Mouse (Mus musculus): ENCODE measurements around the gene Kcne1. TPM values are rescaled to one million over a fixed set of nuclear protein-coding genes. Genes with fewer than 3 reads are reported as not detected.

The Kcne1 gene
- polyA plus RNA-seq (2015; fragmentation: Nextera tagmentation; extraction: Ambion mirVana) = 0.25 TPM in 1 of 2 replicates, not detected in the other

DNA sequence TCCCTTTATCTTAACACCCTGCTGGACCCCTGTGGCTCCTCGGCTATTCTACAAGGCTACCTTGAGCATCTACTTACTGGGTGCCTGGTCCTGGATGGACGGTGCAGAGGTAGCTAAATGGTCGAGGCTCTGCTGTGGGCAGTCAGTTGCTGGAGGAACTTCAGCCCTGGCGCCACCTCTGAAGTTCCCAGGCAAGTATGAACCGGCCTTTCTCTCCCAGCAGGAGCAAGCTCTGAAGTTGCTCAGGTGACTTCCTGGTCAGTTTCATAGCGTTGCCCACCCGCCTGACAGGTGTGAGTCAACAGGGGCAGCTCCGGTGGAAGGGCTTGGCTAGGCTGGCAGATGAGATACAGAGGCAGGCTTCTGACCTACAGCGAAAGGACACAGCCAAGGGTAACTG lies at the start of gene Kcne1:
Kcne1 (minus strand) TSS at position 240 of the 400 bp plus-strand sequence.
- no peak within 1 kb of the TSS for H3K27ac ChIP-seq
- no peak within 1 kb of the TSS for H3K4me3 ChIP-seq (replicated peaks)
- WGBS = 36% methylated on average over 9 of the region's 9 CpGs
- H3K36me3 ChIP-seq = no peaks in the 10 kb centered on the region
- H3K27me3 ChIP-seq (replicated peaks) = no peaks in the 10 kb centered on the region
- H3K9ac ChIP-seq = no peak within 1 kb of the TSS
- no peaks in the 10 kb centered on the region for H3K9me3 ChIP-seq
- H3K4me2 ChIP-seq (replicated peaks) = 0 out of 2 replicates have a peak within 1 kb of the TSS, but pooled peaks have one; percentile 22
- no peak; the same call in 1 of the 2 replicates for ATAC-seq
- H3K4me1 ChIP-seq (replicated peaks) = peaks cover 11% of the 10 kb centered on the region; the same call in 1 of the 2 replicates

DNA sequence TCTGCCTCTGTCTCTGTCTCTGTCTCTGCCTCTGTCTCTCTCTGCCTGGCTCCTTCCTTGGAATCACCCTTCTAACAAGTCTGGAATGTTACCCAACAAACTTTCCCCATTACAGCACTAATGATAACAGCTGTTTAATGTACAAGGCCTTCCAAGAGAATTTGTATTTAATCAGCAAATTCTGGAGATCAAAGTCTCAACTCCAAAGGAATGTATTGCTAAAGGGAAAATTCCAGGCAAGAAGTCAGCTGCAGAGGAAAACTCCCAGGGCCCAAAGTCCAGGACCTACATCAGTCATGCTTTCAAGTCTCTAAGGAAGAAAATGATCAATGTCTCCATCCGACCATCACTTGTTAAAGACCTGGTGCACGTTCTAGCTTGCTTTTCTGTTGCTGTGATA lies 48.6 kb upstream of the Kcne1 start:
- Histone ChIP-seq H3K4me2 (replicated peaks) (no peak overlapping the region), H3K4me1 (replicated peaks) (peaks cover 20% of the 10 kb centered on the region), H3K9ac (no peak overlapping the region), H3K36me3 (no peaks in the 10 kb centered on the region), H3K27ac (peak overlapping the region; percentile 44; the same call in 1 of the 2 replicates), H3K9me3 (no peaks in the 10 kb centered on the region), H3K27me3 (replicated peaks) (no peaks in the 10 kb centered on the region), H3K4me3 (replicated peaks) (no peak overlapping the region)
- WGBS = 49% methylated on average over 2 of the region's 2 CpGs
- peak; percentile 70 for ATAC-seq

DNA sequence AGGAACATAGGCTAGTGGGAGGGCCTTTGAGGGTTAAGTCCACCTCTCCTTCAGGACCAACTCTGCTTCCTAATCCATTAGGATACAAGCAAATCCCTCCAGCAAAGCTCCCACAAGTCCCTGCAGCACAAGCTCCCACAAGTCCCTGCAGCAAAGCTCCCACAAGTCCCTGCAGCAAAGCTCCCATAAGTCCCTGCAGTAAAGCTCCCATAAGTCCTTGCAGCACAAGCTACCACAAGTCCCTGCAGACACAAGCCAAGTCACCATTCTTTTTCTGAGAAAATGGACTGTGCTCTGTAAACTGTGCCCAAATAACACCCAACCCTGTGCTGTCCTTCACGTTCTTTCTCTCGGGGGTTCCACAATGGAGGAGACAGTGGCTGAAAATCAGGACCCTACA lies 44.9 kb upstream of the Kcne1 start:
- WGBS = 87% methylated on average over 2 of the region's 2 CpGs

DNA sequence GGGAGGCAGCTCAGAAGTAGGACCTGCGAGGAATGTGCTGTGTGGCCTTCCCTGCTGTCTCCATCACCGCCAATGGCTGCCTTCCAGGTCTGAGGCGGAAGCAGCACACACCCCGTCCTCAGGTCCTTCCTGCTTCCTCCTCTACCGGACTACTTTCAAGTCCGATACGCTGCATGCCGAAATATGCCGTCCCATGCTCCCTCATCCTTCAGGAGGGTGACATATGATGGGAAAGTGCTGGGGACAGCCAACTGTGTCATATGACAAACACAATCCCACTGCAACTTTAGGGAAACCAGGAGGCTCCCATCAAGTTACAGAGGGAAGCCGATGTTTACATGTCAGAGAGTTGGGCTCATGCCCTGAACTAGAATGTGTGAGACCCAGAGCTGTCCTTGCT lies 43.8 kb upstream of the Kcne1 start:
- no peak for ATAC-seq
- 56% methylated on average over 10 of the region's 10 CpGs for WGBS
- no peak overlapping the region for H3K27ac ChIP-seq
- peaks cover 38% of the 10 kb centered on the region for H3K4me1 ChIP-seq (replicated peaks)
- H3K4me2 ChIP-seq (replicated peaks) = peak overlapping the region; percentile 30
- H3K9me3 ChIP-seq = no peaks in the 10 kb centered on the region
- H3K4me3 ChIP-seq (replicated peaks) = no peak overlapping the region
- no peaks in the 10 kb centered on the region for H3K27me3 ChIP-seq (replicated peaks)
- no peaks in the 10 kb centered on the region for H3K36me3 ChIP-seq
- no peak overlapping the region for H3K9ac ChIP-seq

More for the DNA sequence above, 44.9 kb upstream of the Kcne1 start:
- no peak overlapping the region for H3K27ac ChIP-seq
- no peaks in the 10 kb centered on the region for H3K27me3 ChIP-seq (replicated peaks)
- H3K4me3 ChIP-seq (replicated peaks) = no peak overlapping the region
- no peak for ATAC-seq
- H3K4me1 ChIP-seq (replicated peaks) = peaks cover 37% of the 10 kb centered on the region
- H3K36me3 ChIP-seq = no peaks in the 10 kb centered on the region
- no peak overlapping the region for H3K9ac ChIP-seq
- no peak overlapping the region for H3K4me2 ChIP-seq (replicated peaks)
- no peaks in the 10 kb centered on the region for H3K9me3 ChIP-seq

DNA sequence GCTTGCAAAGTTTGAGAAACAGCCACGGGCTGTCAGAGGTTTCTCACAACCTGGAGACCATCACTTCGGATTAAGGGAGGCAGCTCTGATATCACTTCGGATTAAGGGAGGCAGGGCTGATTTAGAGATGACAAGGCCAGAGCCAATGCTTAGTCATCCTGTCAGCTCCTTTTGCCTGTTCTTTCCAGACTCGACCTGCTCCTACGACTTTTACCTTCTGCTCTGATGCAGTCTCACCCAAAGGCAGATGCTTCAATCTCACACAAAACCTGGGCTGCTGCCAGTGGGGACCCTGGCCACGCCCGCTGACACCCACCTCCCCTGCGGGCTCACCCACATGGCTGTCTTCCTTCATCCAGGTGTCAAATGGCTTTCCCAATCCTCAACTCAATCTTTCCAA lies 42.9 kb upstream of the Kcne1 start:
- Histone ChIP-seq H3K36me3 (no peaks in the 10 kb centered on the region), H3K4me3 (replicated peaks) (no peak overlapping the region), H3K4me1 (replicated peaks) (peaks cover 42% of the 10 kb centered on the region), H3K27ac (peak overlapping the region; percentile 41; the same call in 1 of the 2 replicates), H3K27me3 (replicated peaks) (no peaks in the 10 kb centered on the region), H3K9me3 (no peaks in the 10 kb centered on the region), H3K9ac (no peak overlapping the region), H3K4me2 (replicated peaks) (no peak overlapping the region)
- no peak for ATAC-seq
- 39% methylated on average over 8 of the region's 8 CpGs for WGBS

DNA sequence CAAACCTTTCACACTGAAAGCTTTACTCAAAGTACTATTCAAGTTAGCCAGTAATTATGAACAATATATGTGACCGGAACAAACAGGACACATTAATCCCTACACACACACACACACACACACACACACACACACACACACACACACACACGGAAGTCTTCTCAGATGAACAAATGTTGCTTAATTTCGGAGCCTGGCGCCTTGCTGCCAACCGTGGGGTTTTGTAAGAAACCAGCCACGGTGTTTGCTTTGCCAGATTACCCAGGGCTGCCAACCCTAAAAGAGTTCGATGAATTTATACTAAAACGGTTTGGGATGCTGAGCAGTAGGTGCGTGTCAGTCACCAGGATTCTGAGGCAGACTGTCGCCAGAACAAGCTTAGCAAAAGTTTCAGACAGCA lies 41.9 kb upstream of the Kcne1 start:
- Histone ChIP-seq H3K9ac (no peak overlapping the region), H3K27ac (no peak overlapping the region), H3K9me3 (no peaks in the 10 kb centered on the region), H3K4me2 (replicated peaks) (no peak overlapping the region), H3K27me3 (replicated peaks) (no peaks in the 10 kb centered on the region), H3K4me1 (replicated peaks) (peaks cover 42% of the 10 kb centered on the region), H3K4me3 (replicated peaks) (no peak overlapping the region), H3K36me3 (no peaks in the 10 kb centered on the region)
- no peak for ATAC-seq
- WGBS = 66% methylated on average over 10 of the region's 10 CpGs

DNA sequence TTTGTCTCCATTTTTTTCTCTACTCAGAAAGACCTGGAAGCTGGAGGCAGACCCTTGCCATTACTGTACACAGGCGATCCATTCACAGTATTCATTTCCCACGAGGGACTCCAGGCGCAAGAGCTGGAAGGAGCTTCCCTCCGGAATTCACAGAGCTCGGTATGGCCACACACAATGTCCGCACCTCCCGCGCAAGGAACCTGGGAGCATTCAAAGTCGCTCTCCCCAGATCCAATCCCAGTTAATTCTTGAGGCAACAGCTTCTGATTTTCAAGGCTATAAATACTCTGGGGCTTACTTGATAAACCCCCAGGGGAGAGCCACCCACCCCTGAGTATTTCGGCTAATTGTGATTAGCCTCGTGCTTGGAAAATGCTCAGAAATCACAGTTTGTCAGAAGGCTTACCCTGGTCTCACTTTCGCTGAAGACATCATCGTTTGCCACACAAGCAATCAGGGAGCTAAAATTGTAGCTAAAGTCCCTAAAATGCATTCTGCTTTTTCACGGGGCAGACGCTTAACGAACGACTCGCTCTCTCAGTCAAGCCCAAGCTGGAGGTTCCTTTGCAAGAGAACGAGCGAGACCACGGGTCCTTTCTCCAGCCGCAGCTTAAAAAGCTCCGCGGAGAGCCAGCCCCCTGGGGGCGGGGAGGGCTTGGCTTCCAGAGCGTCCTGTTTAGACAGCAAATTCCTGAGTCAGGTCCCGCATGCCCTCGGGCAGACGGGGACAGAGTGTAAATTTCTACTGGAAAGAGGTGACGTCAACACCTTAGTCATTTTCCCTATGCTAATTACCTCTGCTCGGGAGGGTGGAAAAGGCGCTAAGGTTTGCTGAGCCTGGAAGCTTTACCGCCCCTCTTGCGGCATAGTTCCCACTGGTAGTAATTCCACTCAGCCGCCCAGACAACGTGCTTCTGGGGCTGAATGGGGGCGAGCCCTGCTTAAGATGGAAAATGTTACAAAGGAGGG lies 40.5 kb upstream of the Kcne1 start:
- no peaks in the 10 kb centered on the region for H3K9me3 ChIP-seq
- peak overlapping the region; percentile 36 for H3K4me3 ChIP-seq (replicated peaks)
- peak overlapping the region; percentile 83 for H3K27ac ChIP-seq
- 0 out of 2 replicates have a peak, but pooled peaks cover 4% of the 10 kb centered on the region for H3K36me3 ChIP-seq
- under 1% methylated on average over 37 of the region's 37 CpGs for WGBS
- H3K4me1 ChIP-seq (replicated peaks) = peaks cover 42% of the 10 kb centered on the region
- H3K9ac ChIP-seq = peak overlapping the region; percentile 50
- no peaks in the 10 kb centered on the region for H3K27me3 ChIP-seq (replicated peaks)
- ATAC-seq = peak; percentile 88
- H3K4me2 ChIP-seq (replicated peaks) = peak overlapping the region; percentile 79

DNA sequence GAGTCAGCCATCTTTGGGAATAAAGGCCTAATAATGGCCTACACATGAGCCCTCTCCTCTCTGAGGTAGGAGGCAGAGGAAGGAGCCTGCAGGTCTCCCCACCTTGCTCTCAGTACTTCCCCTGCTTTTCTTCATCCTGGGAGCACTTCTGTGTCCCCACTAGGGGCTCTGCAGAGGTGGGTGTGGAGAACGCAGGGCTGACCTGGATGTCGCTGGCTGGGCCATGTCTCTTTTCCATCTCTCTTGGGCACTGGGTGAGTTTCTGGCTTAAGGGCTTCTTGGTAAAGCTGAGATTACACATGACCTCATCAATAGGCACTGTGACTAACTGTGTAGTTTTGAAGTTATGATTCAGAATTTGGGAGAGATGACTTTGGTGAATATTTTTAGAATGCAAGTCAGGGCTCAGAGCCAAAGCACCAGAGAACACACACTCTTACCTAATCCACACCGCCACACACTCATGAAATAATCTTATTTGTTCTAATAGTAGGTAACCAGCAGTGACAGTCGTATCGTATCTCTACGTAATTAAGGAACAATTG lies 39.4 kb upstream of the Kcne1 start:
- H3K4me1 ChIP-seq (replicated peaks) = peaks cover 42% of the 10 kb centered on the region
- no peaks in the 10 kb centered on the region for H3K9me3 ChIP-seq
- ATAC-seq = peak; percentile 14; the same call in 1 of the 2 replicates
- peak overlapping the region; percentile 36; the same call in 1 of the 2 replicates for H3K4me3 ChIP-seq (replicated peaks)
- H3K9ac ChIP-seq = 0 out of 2 replicates have a peak overlapping the region, but pooled peaks have one; percentile 18
- H3K27ac ChIP-seq = peak overlapping the region; percentile 82; the same call in 1 of the 2 replicates
- 55% methylated on average over 6 of the region's 6 CpGs for WGBS
- peaks cover 9% of the 10 kb centered on the region; the same call in 1 of the 2 replicates for H3K36me3 ChIP-seq
- peak overlapping the region; percentile 79 for H3K4me2 ChIP-seq (replicated peaks)
- H3K27me3 ChIP-seq (replicated peaks) = no peaks in the 10 kb centered on the region

DNA sequence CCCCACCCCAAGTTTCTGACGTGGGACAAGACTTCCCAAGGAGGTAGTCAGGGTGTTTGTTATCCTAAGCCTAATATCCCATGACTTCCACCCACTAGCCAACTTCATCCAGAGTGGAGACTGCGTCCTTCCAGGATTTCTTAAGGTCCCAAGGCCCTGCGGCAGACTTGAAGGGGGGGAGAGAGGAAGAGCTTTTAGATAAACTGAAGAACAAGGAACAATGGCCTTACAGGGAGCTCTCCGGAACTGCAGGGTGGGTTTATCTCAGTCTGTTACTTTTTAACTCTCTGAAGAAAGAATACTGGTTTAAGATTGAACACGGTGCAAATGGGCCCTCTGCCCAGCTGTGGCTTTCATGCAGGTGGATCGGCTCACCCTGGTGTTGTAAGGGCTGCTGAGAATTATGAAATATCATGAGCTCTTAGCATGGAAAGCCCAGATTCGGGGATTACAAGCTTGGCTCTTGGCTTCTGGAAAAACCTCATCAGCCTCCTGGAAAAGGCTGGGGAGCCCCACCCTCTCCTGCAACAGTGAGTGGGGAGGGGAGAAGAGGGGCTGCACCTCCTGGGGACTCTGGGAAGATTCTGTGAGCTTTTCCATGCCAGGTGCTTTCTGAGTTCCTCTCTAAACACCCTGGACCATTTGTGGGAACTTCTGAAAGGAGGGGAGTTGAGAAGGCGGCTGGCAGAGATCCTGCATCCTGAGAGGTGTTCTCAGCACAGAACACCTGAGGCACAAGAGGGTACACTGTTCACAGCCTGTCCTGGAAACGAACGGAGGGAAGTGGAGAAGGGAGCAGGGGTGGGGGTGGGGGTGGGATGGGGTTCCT lies 38.7 kb upstream of the Kcne1 start:
- peak; percentile 66 for ATAC-seq
- H3K4me3 ChIP-seq (replicated peaks) = peak overlapping the region; percentile 36; the same call in 1 of the 2 replicates
- H3K36me3 ChIP-seq = peaks cover 15% of the 10 kb centered on the region; the same call in 1 of the 2 replicates
- peak overlapping the region; percentile 79 for H3K4me2 ChIP-seq (replicated peaks)
- H3K4me1 ChIP-seq (replicated peaks) = peaks cover 36% of the 10 kb centered on the region
- no peaks in the 10 kb centered on the region for H3K27me3 ChIP-seq (replicated peaks)
- H3K9me3 ChIP-seq = no peaks in the 10 kb centered on the region
- peak overlapping the region; percentile 82 for H3K27ac ChIP-seq
- H3K9ac ChIP-seq = peak overlapping the region; percentile 18; the same call in 1 of the 2 replicates
- 40% methylated on average over 10 of the region's 10 CpGs for WGBS

DNA sequence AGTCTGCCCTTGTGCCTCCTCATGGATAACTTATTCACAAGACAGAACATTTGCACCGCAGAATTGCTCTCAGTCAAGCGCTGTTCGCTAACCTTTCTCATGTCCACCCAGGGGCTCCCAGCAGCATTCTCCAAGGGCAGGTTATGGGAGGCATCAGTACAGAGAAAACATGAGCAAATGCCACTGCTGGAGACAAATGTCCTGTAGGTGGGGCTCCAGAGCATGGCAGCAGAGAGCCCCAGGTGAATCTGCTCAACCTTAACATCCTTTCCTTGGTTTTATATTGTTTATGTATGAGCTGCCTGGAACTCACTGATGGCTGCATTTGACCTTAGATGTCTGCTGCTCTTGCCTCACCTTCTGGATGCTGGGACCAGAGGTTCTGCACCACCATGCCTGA lies 34.5 kb upstream of the Kcne1 start:
- Histone ChIP-seq H3K4me1 (replicated peaks) (peaks cover 12% of the 10 kb centered on the region), H3K4me3 (replicated peaks) (no peak overlapping the region), H3K9ac (no peak overlapping the region), H3K27ac (no peak overlapping the region), H3K4me2 (replicated peaks) (no peak overlapping the region), H3K27me3 (replicated peaks) (no peaks in the 10 kb centered on the region), H3K9me3 (no peaks in the 10 kb centered on the region), H3K36me3 (peaks cover 15% of the 10 kb centered on the region; the same call in 1 of the 2 replicates)
- ATAC-seq = no peak
- 94% methylated on average over 3 of the region's 3 CpGs for WGBS

DNA sequence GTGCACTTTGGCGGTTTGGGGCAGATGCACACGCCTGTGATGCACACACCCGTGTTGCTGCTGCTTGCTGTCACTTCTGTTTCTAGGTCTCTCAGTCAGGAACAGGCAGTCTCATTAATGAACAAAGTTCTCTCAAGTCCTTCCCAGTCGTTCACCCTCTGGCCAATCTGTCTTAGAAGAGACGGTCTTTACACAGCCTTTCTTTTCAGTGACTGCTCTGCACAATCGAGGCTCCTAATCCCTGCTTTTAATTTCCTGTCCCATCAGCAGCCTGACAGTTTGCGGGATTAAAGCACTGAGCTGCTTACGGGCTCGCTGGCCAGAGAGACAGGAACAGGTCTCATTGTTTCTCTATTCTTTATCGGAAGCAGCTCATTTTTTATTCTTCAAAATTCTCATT lies 28.4 kb upstream of the Kcne1 start:
- H3K9me3 ChIP-seq = no peaks in the 10 kb centered on the region
- no peak overlapping the region for H3K4me2 ChIP-seq (replicated peaks)
- no peak overlapping the region for H3K27ac ChIP-seq
- H3K4me3 ChIP-seq (replicated peaks) = no peak overlapping the region
- no peaks in the 10 kb centered on the region for H3K36me3 ChIP-seq
- no peak overlapping the region for H3K9ac ChIP-seq
- 70% methylated on average over 10 of the region's 10 CpGs for WGBS
- no peaks in the 10 kb centered on the region for H3K27me3 ChIP-seq (replicated peaks)
- H3K4me1 ChIP-seq (replicated peaks) = no peaks in the 10 kb centered on the region
- ATAC-seq = no peak

Measured in intestine, embryonic 15.5 days (tissue).